ENCODE assay signal across 10 mouse cellular contexts in genomic region chrX:103615453-103615852, GRCm38 (mm10). TPM values are rescaled to one million over a fixed set of nuclear protein-coding genes. Genes with fewer than 3 reads are reported as not detected.
DNase-seq lines count a peak whose midpoint lies in the region; ATAC-seq and TF ChIP-seq lines count a peak whose summit lies in the region.
"Had no signal": no experiment of that assay in that cellular context is flagged by ENCODE, and none has a peak within 500 bp of the region (broad histone marks: within the 10 kb centered on the region; RNA-seq: fewer than 3 reads in every experiment).

No protein-coding gene starts in this region.

- peak overlapping the region; percentile 78; the same call in 1 of the 2 replicates for H3K9ac ChIP-seq in heart, embryonic 14.5 days (ENCODE audit: low read length)
- H3K9ac ChIP-seq in hindbrain, embryonic 14.5 days, result peak overlapping the region; percentile 67; the same call in 1 of the 2 replicates
- no peak overlapping the region; the same call in 1 of the 2 replicates for H3K9ac ChIP-seq in midbrain, embryonic 11.5 days (ENCODE audit: low read length)

- H3K27ac ChIP-seq in heart, embryonic 14.5 days (replicated peaks in 1 of 2; ENCODE audit: control insufficient read depth in 1 of 2, insufficient read depth in 1 of 2, low read depth in 2 of 2, low read length in 2 of 2), result peak overlapping the region in 1 of 2 experiments; percentile 88; a peak in 1 of 4 replicates
- H3K27ac ChIP-seq in hindbrain, embryonic 14.5 days, result no peak overlapping the region; the same call in 1 of the 2 replicates
- no peak overlapping the region for H3K27ac ChIP-seq in midbrain, embryonic 11.5 days (ENCODE audit: low read depth, low read length)

- H3K36me3 ChIP-seq in heart, embryonic 14.5 days (ENCODE audit: control insufficient read depth, insufficient read depth, low read length), result peaks cover 24% of the 10 kb centered on the region
- H3K36me3 ChIP-seq in G1E (replicated peaks), result peaks cover 16% of the 10 kb centered on the region
- peaks cover 10% of the 10 kb centered on the region; the same call in 1 of the 2 replicates for H3K36me3 ChIP-seq in hindbrain, embryonic 14.5 days (replicated peaks; ENCODE audit: control insufficient read depth, insufficient read depth)
- H3K36me3 ChIP-seq in midbrain, embryonic 11.5 days (ENCODE audit: control insufficient read depth, insufficient read depth, low read length), result no peaks in the 10 kb centered on the region

- TF ChIP-seq CTCF in G1E (IDR thresholded peaks at IDR 0.05; ENCODE audit: low read depth, low read length), result no peak

- no peak for ATAC-seq in heart, embryonic 14.5 days (ENCODE audit: insufficient number of reproducible peaks, insufficient read depth, low FRiP score, low read depth)
- no peak for ATAC-seq in G1E (ENCODE audit: extremely low read depth, insufficient number of reproducible peaks, low FRiP score, poor library complexity, severe bottlenecking)
- no peak for ATAC-seq in hindbrain, embryonic 14.5 days (ENCODE audit: low FRiP score)
- ATAC-seq in midbrain, embryonic 11.5 days (ENCODE audit: low FRiP score), result no peak

- H3K27me3 ChIP-seq in heart, embryonic 14.5 days (ENCODE audit: control insufficient read depth, insufficient read depth, low read length), result no peaks in the 10 kb centered on the region
- H3K27me3 ChIP-seq in G1E (ENCODE audit: insufficient read depth, low read length), result no peaks in the 10 kb centered on the region
- no peaks in the 10 kb centered on the region for H3K27me3 ChIP-seq in hindbrain, embryonic 14.5 days (ENCODE audit: control insufficient read depth, insufficient read depth, low read length)
- H3K27me3 ChIP-seq in midbrain, embryonic 11.5 days (ENCODE audit: control insufficient read depth, insufficient read depth, low read length), result no peaks in the 10 kb centered on the region

- H3K4me2 ChIP-seq in heart, embryonic 14.5 days (ENCODE audit: low read length), result peak overlapping the region; percentile 68
- peak overlapping the region; percentile 64 for H3K4me2 ChIP-seq in hindbrain, embryonic 14.5 days (replicated peaks)
- peak overlapping the region; percentile 50 for H3K4me2 ChIP-seq in midbrain, embryonic 11.5 days

- H3K4me1 ChIP-seq in heart, embryonic 14.5 days (ENCODE audit: control insufficient read depth in 2 of 2, insufficient read depth in 2 of 2, low read length in 2 of 2), result peaks cover 0 to 3% of the 10 kb centered on the region in 2 experiments; a peak in 1 of 4 replicates
- H3K4me1 ChIP-seq in G1E (ENCODE audit: insufficient read depth, low read depth, low read length), result peaks cover 3% of the 10 kb centered on the region
- peaks cover 13% of the 10 kb centered on the region; the same call in 1 of the 2 replicates for H3K4me1 ChIP-seq in hindbrain, embryonic 14.5 days (replicated peaks; ENCODE audit: control insufficient read depth, insufficient read depth, low read length)
- H3K4me1 ChIP-seq in midbrain, embryonic 11.5 days (ENCODE audit: control insufficient read depth, insufficient read depth, low read length), result peaks cover 5% of the 10 kb centered on the region

- DNase-seq in heart, adult 8-10 months (ENCODE audit: low spot score), result no peak
- no peak for DNase-seq in G1E (ENCODE audit: low spot score)
- DNase-seq in hindbrain, embryonic 14.5 days (ENCODE audit: low spot score), result no peak
- DNase-seq in midbrain, embryonic 11.5 days (ENCODE audit: low spot score, missing footprints), result no peak
- no peak for DNase-seq in spleen, postnatal 10 days (ENCODE audit: low spot score in 2 of 2)
- no peak for DNase-seq in right cerebral cortex, postnatal 10 days (ENCODE audit: low spot score in 2 of 2)
- DNase-seq in ovary, adult 18-20 months (ENCODE audit: low spot score), result no peak

- H3K4me3 ChIP-seq in heart, embryonic 14.5 days (ENCODE audit: control insufficient read depth in 1 of 2, insufficient read depth in 1 of 2, low read depth in 1 of 2, low read length in 2 of 2), result peak overlapping the region in 1 of 2 experiments; percentile 50; a peak in 1 of 4 replicates
- peak overlapping the region; percentile 62; the same call in 1 of the 2 replicates for H3K4me3 ChIP-seq in G1E (ENCODE audit: low read depth, low read length)
- H3K4me3 ChIP-seq in hindbrain, embryonic 14.5 days (replicated peaks; ENCODE audit: low read length), result peak overlapping the region; percentile 42
- H3K4me3 ChIP-seq in midbrain, embryonic 11.5 days (ENCODE audit: low read depth, low read length), result no peak overlapping the region

- WGBS in heart, embryonic 14.5 days, result 82% methylated on average over 4 of the region's 4 CpGs
- WGBS in hindbrain, embryonic 14.5 days, result 75% methylated on average over 4 of the region's 4 CpGs
- WGBS in midbrain, embryonic 11.5 days, result 77% methylated on average over 4 of the region's 4 CpGs

- no peaks in the 10 kb centered on the region for H3K9me3 ChIP-seq in heart, embryonic 14.5 days (ENCODE audit: control insufficient read depth, low read length)
- H3K9me3 ChIP-seq in G1E (replicated peaks), result no peaks in the 10 kb centered on the region
- no peaks in the 10 kb centered on the region for H3K9me3 ChIP-seq in hindbrain, embryonic 14.5 days (ENCODE audit: control insufficient read depth, low read length)
- no peaks in the 10 kb centered on the region for H3K9me3 ChIP-seq in midbrain, embryonic 11.5 days (ENCODE audit: control insufficient read depth, low read length)

RNA-seq across cellular contexts. Expression of gene Zcchc13, which starts 14.9 kb away (rescaled TPM):
- not detected in 2 replicates for polyA plus RNA-seq in heart, embryonic 14.5 days (2014; fragmentation: Nextera tagmentation; extraction: Ambion mirVana)
- total RNA-seq in heart, adult 8-10 months (2022), result not detected
- total RNA-seq in G1E (2014; fragmentation: Nextera tagmentation), result not detected in 2 replicates
- total RNA-seq in G1E (2017), result not detected in 2 replicates
- polyA plus RNA-seq in G1E (2012), result not detected in 2 replicates
- not detected in 2 replicates for polyA plus RNA-seq in hindbrain, embryonic 14.5 days (2014; fragmentation: Nextera tagmentation; extraction: Ambion mirVana)
- not detected in 2 replicates for polyA plus RNA-seq in midbrain, embryonic 11.5 days (2014; fragmentation: Nextera tagmentation; extraction: Ambion mirVana)
- total RNA-seq: gastrocnemius, postnatal 4 days; liver, adult 2 months had no signal
- polyA plus RNA-seq: liver, adult 2 months had no signal
